Mouse (Mus musculus): Measurements from ENCODE around the gene Rab32.

DNA sequence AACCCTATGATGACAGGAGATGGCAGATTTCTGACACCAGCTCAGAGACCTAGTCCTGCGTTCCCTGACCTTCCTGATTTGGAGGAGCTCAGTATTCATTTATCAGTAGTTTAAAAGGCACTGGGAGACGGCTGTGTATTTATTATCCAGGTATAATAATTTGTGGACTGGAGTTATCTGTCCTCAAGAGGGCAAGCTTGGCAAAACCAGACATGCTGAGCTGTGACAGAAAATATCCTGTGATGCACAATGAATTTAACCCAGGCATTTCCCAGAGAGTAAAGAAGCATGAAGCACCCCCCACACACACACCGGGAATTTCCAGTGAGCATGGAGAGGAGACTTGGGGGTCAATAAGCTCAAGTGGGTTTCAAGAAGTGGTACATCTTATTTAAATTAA is 42.7 kb upstream of the Rab32 start:
- TF ChIP-seq CTCF (IDR thresholded peaks at IDR 0.05; ENCODE audit: insufficient read depth, low read depth, low read length) (no peak), POLR2A (IDR thresholded peaks at IDR 0.05; ENCODE audit: insufficient read depth, low read depth, low read length) (no peak)

Measured in olfactory bulb, adult 2 months (tissue).